Comparison of ENCODE assay signal across 8 mouse cellular contexts in genomic region chr11:51582713-51583112, GRCm38 (mm10). TPM values are rescaled to one million over a fixed set of nuclear protein-coding genes. Genes with fewer than 3 reads are reported as not detected.
A peak's percentile ranks its signal among the peaks of the same experiment; 100 is the strongest.
DNase-seq lines count a peak whose midpoint lies in the region; ATAC-seq lines count a peak whose summit lies in the region.

No protein-coding gene starts in this region.

- intact Hi-C loops in left cerebral cortex, postnatal 14 days (cut with DNase I) = loop anchor here (5.0 kb wide), 2 partner anchors 40 to 295 kb away; partner anchors contain the start of gene Col23a1

- no peak overlapping the region for H3K27ac ChIP-seq in intestine, embryonic 14.5 days (ENCODE audit: low read depth)
- no peak overlapping the region for H3K27ac ChIP-seq in intestine, embryonic 15.5 days

- H3K9me3 ChIP-seq in intestine, embryonic 14.5 days (ENCODE audit: control insufficient read depth, low read length) = no peaks in the 10 kb centered on the region
- H3K9me3 ChIP-seq in intestine, embryonic 15.5 days = no peaks in the 10 kb centered on the region

- peak; percentile 86 for DNase-seq in intestine, embryonic 14.5 days (ENCODE audit: low spot score)
- DNase-seq in Muller cell, postnatal 12 days (ENCODE audit: inconsistent ontology term) = peak; percentile 61
- peak; percentile 74 for DNase-seq in cerebellum, adult 9-11 months
- peak; percentile 61 for DNase-seq in heart, adult 8-10 months (ENCODE audit: low spot score)
- peak; percentile 55 to 63 for DNase-seq in left cerebral cortex, postnatal 14 days (ENCODE audit: low spot score in 2 of 2)
- DNase-seq in testis, postnatal 10 days (ENCODE audit: low spot score) = peak; percentile 87

- WGBS in intestine, embryonic 14.5 days = 27% methylated on average over 8 of the region's 8 CpGs
- WGBS in intestine, embryonic 15.5 days = 31% methylated on average over 8 of the region's 8 CpGs

- H3K4me1 ChIP-seq in intestine, embryonic 14.5 days (replicated peaks; ENCODE audit: control insufficient read depth, insufficient read depth, low read length) = peaks cover 20% of the 10 kb centered on the region
- peaks cover 21% of the 10 kb centered on the region for H3K4me1 ChIP-seq in intestine, embryonic 15.5 days (replicated peaks)

- H3K36me3 ChIP-seq in intestine, embryonic 14.5 days (ENCODE audit: control insufficient read depth, insufficient read depth, low read length) = peaks cover 19% of the 10 kb centered on the region
- no peaks in the 10 kb centered on the region for H3K36me3 ChIP-seq in intestine, embryonic 15.5 days

- no peak overlapping the region for H3K4me3 ChIP-seq in intestine, embryonic 14.5 days (ENCODE audit: low read depth, low read length)
- no peak overlapping the region for H3K4me3 ChIP-seq in intestine, embryonic 15.5 days (replicated peaks)

- H3K27me3 ChIP-seq in intestine, embryonic 14.5 days (replicated peaks; ENCODE audit: control insufficient read depth, insufficient read depth, low read length) = no peaks in the 10 kb centered on the region
- no peaks in the 10 kb centered on the region for H3K27me3 ChIP-seq in intestine, embryonic 15.5 days (replicated peaks)

- no peak overlapping the region for H3K9ac ChIP-seq in intestine, embryonic 14.5 days (ENCODE audit: low read length)
- no peak overlapping the region for H3K9ac ChIP-seq in intestine, embryonic 15.5 days

- ATAC-seq in intestine, embryonic 14.5 days (replicated peaks; ENCODE audit: low FRiP score, low TSS enrichment, low read depth) = no peak
- ATAC-seq in intestine, embryonic 15.5 days = no peak
- 0 out of 2 replicates have a peak, but pooled peaks have one; percentile 32 for ATAC-seq in monocyte, adult 5-6 weeks (replicated peaks; ENCODE audit: insufficient number of reproducible peaks, low FRiP score, low TSS enrichment, poor library complexity, severe bottlenecking)

- H3K4me2 ChIP-seq in intestine, embryonic 14.5 days (ENCODE audit: low read length) = no peak overlapping the region
- H3K4me2 ChIP-seq in intestine, embryonic 15.5 days (replicated peaks) = no peak overlapping the region

RNA-seq across cellular contexts. Expression of gene Phykpl, which starts 1.8 kb away (rescaled TPM):
- polyA plus RNA-seq in intestine, embryonic 14.5 days (2014; fragmentation: Nextera tagmentation; extraction: Ambion mirVana) = 21.5 and 22.8 TPM in 2 replicates
- polyA plus RNA-seq in intestine, embryonic 15.5 days (2015; fragmentation: Nextera tagmentation; extraction: Ambion mirVana) = 18.5 and 21.1 TPM in 2 replicates
- total RNA-seq in heart, adult 8-10 months (2022) = 1 to 10 TPM; 8.5 to 9.6 (median 8.9) TPM
- 1 to 10 TPM; 5.8 to 6.4 TPM for total RNA-seq in left cerebral cortex, postnatal 14 days (2021)
- 13.8 to 20.0 TPM (median 15.8 TPM) in 3 replicates for total RNA-seq in monocyte, adult 5-6 weeks (2017)

RNA-seq across cellular contexts. Expression of gene Hnrnpab, which starts 23.9 kb away (rescaled TPM):
- 494 and 527 TPM in 2 replicates for polyA plus RNA-seq in intestine, embryonic 14.5 days (2014; fragmentation: Nextera tagmentation; extraction: Ambion mirVana)
- 381 and 414 TPM in 2 replicates for polyA plus RNA-seq in intestine, embryonic 15.5 days (2015; fragmentation: Nextera tagmentation; extraction: Ambion mirVana)
- 100 to 1,000 TPM; 119 to 149 (median 133) TPM for total RNA-seq in heart, adult 8-10 months (2022)
- total RNA-seq in left cerebral cortex, postnatal 14 days (2021) = 100 to 1,000 TPM; 131 to 144 TPM
- total RNA-seq in monocyte, adult 5-6 weeks (2017) = 353 to 398 TPM (median 355 TPM) in 3 replicates

RNA-seq across cellular contexts. Expression of gene Nhp2, which starts 36.8 kb away (rescaled TPM):
- 221 and 226 TPM in 2 replicates for polyA plus RNA-seq in intestine, embryonic 14.5 days (2014; fragmentation: Nextera tagmentation; extraction: Ambion mirVana)
- 172 and 184 TPM in 2 replicates for polyA plus RNA-seq in intestine, embryonic 15.5 days (2015; fragmentation: Nextera tagmentation; extraction: Ambion mirVana)
- total RNA-seq in heart, adult 8-10 months (2022) = 10 to 100 TPM; 18.4 to 23.7 (median 21.4) TPM
- total RNA-seq in left cerebral cortex, postnatal 14 days (2021) = 10 to 100 TPM; 46.5 to 49.4 TPM
- total RNA-seq in monocyte, adult 5-6 weeks (2017) = 25.0 to 37.2 TPM (median 27.0 TPM) in 3 replicates

RNA-seq across cellular contexts. Expression of gene Rmnd5b, which starts 53.0 kb away (rescaled TPM):
- polyA plus RNA-seq in intestine, embryonic 14.5 days (2014; fragmentation: Nextera tagmentation; extraction: Ambion mirVana) = 42.7 and 44.0 TPM in 2 replicates
- 38.2 and 42.6 TPM in 2 replicates for polyA plus RNA-seq in intestine, embryonic 15.5 days (2015; fragmentation: Nextera tagmentation; extraction: Ambion mirVana)
- 10 to 100 TPM; 12.6 to 19.1 (median 15.3) TPM for total RNA-seq in heart, adult 8-10 months (2022)
- total RNA-seq in left cerebral cortex, postnatal 14 days (2021) = 10 to 100 TPM; 52.3 to 54.6 TPM
- 10.3 to 23.0 TPM (median 13.5 TPM) in 3 replicates for total RNA-seq in monocyte, adult 5-6 weeks (2017)
